Mouse (Mus musculus) thymus, adult 2 months (tissue): Measurements from ENCODE around the gene Slc9a1.

Experiments
- CTCF ChIP-seq: fragments of 200-500 bp; IDR thresholded peaks from 2 replicates; pipeline ENCODE4 v1.5.1; 2012; ENCODE audit warnings: mild to moderate bottlenecking, control low read depth, low read length, moderate library complexity, borderline replicate concordance; ENCODE audit not compliant: control insufficient read depth, poor library complexity, insufficient read depth; ENCODE audit errors: extremely low read depth
- POLR2A ChIP-seq: fragments of 200-500 bp; IDR thresholded peaks from 2 replicates; pipeline ENCODE4 v1.6.1; 2012; ENCODE audit warnings: mild to moderate bottlenecking, low read length, control low read depth, moderate library complexity; ENCODE audit not compliant: control insufficient read depth, poor library complexity, insufficient read depth; ENCODE audit errors: extremely low read depth

GRCm38 (mm10) chr4:133451536-133451935, 82.0 kb downstream of the Slc9a1 start:
- TF ChIP-seq CTCF (no peak), POLR2A (no peak)
